ENCODE assay signal across 10 mouse cellular contexts in the genomic region with DNA sequence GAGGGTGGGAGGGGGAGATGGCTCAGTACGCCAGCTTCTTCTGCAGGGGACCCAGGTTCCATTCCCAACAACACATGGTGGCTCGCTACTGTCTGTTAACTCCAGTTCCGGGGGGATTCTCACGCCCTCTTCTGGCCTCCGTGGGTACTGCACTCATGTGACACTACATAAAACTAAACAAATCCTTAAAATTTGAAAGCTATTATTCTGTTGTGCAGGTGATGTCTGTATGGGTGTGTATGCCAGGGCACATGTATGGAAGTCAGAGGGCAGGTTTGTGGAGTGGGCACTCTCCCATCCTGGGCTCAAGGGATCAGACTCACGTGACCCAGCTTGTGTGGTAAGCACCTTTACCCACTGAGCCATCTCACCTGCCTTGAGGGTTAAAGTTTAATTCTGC. TPM values are rescaled to one million over a fixed set of nuclear protein-coding genes. Genes with fewer than 3 reads are reported as not detected.
DNase-seq lines count a peak whose midpoint lies in the region; ATAC-seq and TF ChIP-seq lines count a peak whose summit lies in the region.
"Had no signal": no experiment of that assay in that cellular context is flagged by ENCODE, and none has a peak within 500 bp of the region (broad histone marks: within the 10 kb centered on the region; RNA-seq: fewer than 3 reads in every experiment).

No protein-coding gene starts in this region.

- intact Hi-C loops in heart, postnatal 10 days (cut with DNase I): no loop called here

- DNase-seq in forebrain, embryonic 11.5 days (ENCODE audit: low spot score): peak; percentile 72
- DNase-seq in right cerebral cortex, postnatal 4 days: peak; percentile 23
- no peak for DNase-seq in right cerebral cortex, postnatal 14 days
- peak; percentile 69 to 72 for DNase-seq in kidney, adult 8-10 months
- DNase-seq in midbrain, postnatal 0 days (ENCODE audit: low spot score): no peak
- DNase-seq in layer of hippocampus, postnatal 14 days (ENCODE audit: low spot score in 2 of 2): no peak
- no peak for DNase-seq in heart, postnatal 10 days

- peak; percentile 64 for TF ChIP-seq CTCF in midbrain, postnatal 0 days (IDR thresholded peaks at IDR 0.05)

- H3K4me1 ChIP-seq in forebrain, embryonic 11.5 days (replicated peaks; ENCODE audit: control insufficient read depth, insufficient read depth, low read length): no peaks in the 10 kb centered on the region
- no peaks in the 10 kb centered on the region for H3K4me1 ChIP-seq in forebrain, embryonic 16.5 days (replicated peaks; ENCODE audit: control insufficient read depth, insufficient read depth, low read length)
- H3K4me1 ChIP-seq in midbrain, postnatal 0 days (ENCODE audit: insufficient read depth, low read length): no peaks in the 10 kb centered on the region

- no peaks in the 10 kb centered on the region for H3K27me3 ChIP-seq in forebrain, embryonic 11.5 days (ENCODE audit: control insufficient read depth, insufficient read depth, low read length)
- H3K27me3 ChIP-seq in forebrain, embryonic 16.5 days (replicated peaks; ENCODE audit: control insufficient read depth, insufficient read depth, low read length): no peaks in the 10 kb centered on the region
- H3K27me3 ChIP-seq in midbrain, postnatal 0 days (ENCODE audit: insufficient read depth, low read length): no peaks in the 10 kb centered on the region
- H3K27me3 ChIP-seq: hindbrain, embryonic 15.5 days had no signal

- H3K9me3 ChIP-seq in forebrain, embryonic 11.5 days (ENCODE audit: control insufficient read depth, low read length): no peaks in the 10 kb centered on the region
- H3K9me3 ChIP-seq in forebrain, embryonic 16.5 days (ENCODE audit: control insufficient read depth, low read length): no peaks in the 10 kb centered on the region
- H3K9me3 ChIP-seq in midbrain, postnatal 0 days (ENCODE audit: low read length): no peaks in the 10 kb centered on the region
- H3K9me3 ChIP-seq: hindbrain, embryonic 15.5 days had no signal

- H3K27ac ChIP-seq in forebrain, embryonic 11.5 days (ENCODE audit: low read depth, low read length): no peak overlapping the region
- H3K27ac ChIP-seq in forebrain, embryonic 16.5 days (ENCODE audit: low read length): no peak overlapping the region
- H3K27ac ChIP-seq in midbrain, postnatal 0 days (ENCODE audit: low read depth, low read length): no peak overlapping the region
- H3K27ac ChIP-seq: hindbrain, embryonic 15.5 days had no signal

- H3K36me3 ChIP-seq in forebrain, embryonic 11.5 days (ENCODE audit: control insufficient read depth, insufficient read depth, low read length): no peaks in the 10 kb centered on the region
- H3K36me3 ChIP-seq in forebrain, embryonic 16.5 days (ENCODE audit: control insufficient read depth, insufficient read depth): no peaks in the 10 kb centered on the region
- no peaks in the 10 kb centered on the region for H3K36me3 ChIP-seq in midbrain, postnatal 0 days (ENCODE audit: insufficient read depth, low read length)
- H3K36me3 ChIP-seq: hindbrain, embryonic 15.5 days had no signal

- H3K4me2 ChIP-seq in forebrain, embryonic 11.5 days (ENCODE audit: low read depth, low read length, severe bottlenecking): no peak overlapping the region
- H3K4me2 ChIP-seq in forebrain, embryonic 16.5 days (ENCODE audit: low read length): no peak overlapping the region
- no peak overlapping the region for H3K4me2 ChIP-seq in midbrain, postnatal 0 days (ENCODE audit: low read depth, low read length, poor library complexity, severe bottlenecking)
- H3K4me2 ChIP-seq: hindbrain, embryonic 15.5 days had no signal

- WGBS in forebrain, embryonic 11.5 days: 26% methylated on average over 6 of the region's 6 CpGs
- 27% methylated on average over 6 of the region's 6 CpGs for WGBS in forebrain, embryonic 16.5 days
- 25% methylated on average over 6 of the region's 6 CpGs for WGBS in midbrain, postnatal 0 days

- ATAC-seq in forebrain, embryonic 11.5 days (replicated peaks; ENCODE audit: low FRiP score): peak; percentile 46; the same call in 1 of the 2 replicates
- no peak for ATAC-seq in forebrain, embryonic 16.5 days
- no peak for ATAC-seq in midbrain, postnatal 0 days (ENCODE audit: low FRiP score)

- no peak overlapping the region for H3K4me3 ChIP-seq in forebrain, embryonic 11.5 days (ENCODE audit: low read depth, low read length)
- no peak overlapping the region for H3K4me3 ChIP-seq in forebrain, embryonic 16.5 days (replicated peaks; ENCODE audit: low read length)
- H3K4me3 ChIP-seq in midbrain, postnatal 0 days (ENCODE audit: low read depth, low read length): no peak overlapping the region
- H3K4me3 ChIP-seq: hindbrain, embryonic 15.5 days had no signal

- H3K9ac ChIP-seq in forebrain, embryonic 11.5 days (ENCODE audit: low read length): no peak overlapping the region
- no peak overlapping the region for H3K9ac ChIP-seq in forebrain, embryonic 16.5 days (replicated peaks; ENCODE audit: low read depth, low read length)
- H3K9ac ChIP-seq in midbrain, postnatal 0 days (replicated peaks; ENCODE audit: low read length, poor library complexity, severe bottlenecking): no peak overlapping the region
- H3K9ac ChIP-seq: hindbrain, embryonic 15.5 days had no signal

RNA-seq across cellular contexts. Expression of a gene that starts 16.6 kb away (rescaled TPM):
- polyA plus RNA-seq in forebrain, embryonic 11.5 days (2014; fragmentation: Nextera tagmentation; extraction: Ambion mirVana): 0.53 and 0.84 TPM in 2 replicates
- polyA plus RNA-seq in forebrain, embryonic 16.5 days (2015; fragmentation: Nextera tagmentation; extraction: Ambion mirVana): 1.8 and 1.9 TPM in 2 replicates
- 10.7 and 11.8 TPM in 2 replicates for total RNA-seq in midbrain, postnatal 0 days (2014; rRNA removed)
- 24.1 and 32.1 TPM in 2 replicates for polyA plus RNA-seq in midbrain, postnatal 0 days (2015; fragmentation: Nextera tagmentation; extraction: Ambion mirVana)
- 10 to 100 TPM; 26.4 to 26.6 TPM for total RNA-seq in layer of hippocampus, postnatal 14 days (2021)
- total RNA-seq in heart, postnatal 10 days (2021): under 1 TPM in 1 of 2 experiments, not detected in 1; 0.60 TPM
- polyA plus RNA-seq: C2C12 had no signal

Comparison
In these comparisons a context has a peak if more than half of its experiments do, and no peak if none do; other contexts are left out.
1. DNase-seq: peak in forebrain, embryonic 11.5 days (single experiment), right cerebral cortex, postnatal 4 days (single experiment) and kidney, adult 8-10 months (2 of 2); none in right cerebral cortex, postnatal 14 days (single experiment), midbrain, postnatal 0 days (single experiment), layer of hippocampus, postnatal 14 days (0 of 2) and heart, postnatal 10 days (0 of 2).